Mouse (Mus musculus): ENCODE data around the gene Parp16.
"Not testable (repeated sequence)": the region's sequence is repeated elsewhere in the genome, so short reads cannot be mapped to it uniquely, and the experiment has no call there.

The Parp16 gene

DNA sequence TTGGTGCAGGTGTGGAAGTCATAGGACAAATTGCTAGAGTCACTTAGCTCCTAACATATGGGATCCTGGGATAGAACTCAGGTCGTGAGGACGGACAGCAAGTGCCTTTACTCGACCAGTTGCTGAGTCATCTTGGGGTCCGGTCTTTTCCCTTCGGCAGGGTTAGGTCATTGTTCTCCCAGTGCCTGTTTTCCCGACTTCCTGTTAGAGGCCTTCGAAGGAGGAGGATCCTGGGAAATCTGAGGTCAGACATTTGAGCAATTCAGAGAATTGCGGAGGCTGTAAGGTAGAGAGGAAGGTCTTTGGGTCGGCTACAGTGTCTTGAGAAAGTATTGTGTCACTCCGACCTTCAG is 19.2 kb downstream of the Parp16 start:
- DNase-seq, result no peak

DNA sequence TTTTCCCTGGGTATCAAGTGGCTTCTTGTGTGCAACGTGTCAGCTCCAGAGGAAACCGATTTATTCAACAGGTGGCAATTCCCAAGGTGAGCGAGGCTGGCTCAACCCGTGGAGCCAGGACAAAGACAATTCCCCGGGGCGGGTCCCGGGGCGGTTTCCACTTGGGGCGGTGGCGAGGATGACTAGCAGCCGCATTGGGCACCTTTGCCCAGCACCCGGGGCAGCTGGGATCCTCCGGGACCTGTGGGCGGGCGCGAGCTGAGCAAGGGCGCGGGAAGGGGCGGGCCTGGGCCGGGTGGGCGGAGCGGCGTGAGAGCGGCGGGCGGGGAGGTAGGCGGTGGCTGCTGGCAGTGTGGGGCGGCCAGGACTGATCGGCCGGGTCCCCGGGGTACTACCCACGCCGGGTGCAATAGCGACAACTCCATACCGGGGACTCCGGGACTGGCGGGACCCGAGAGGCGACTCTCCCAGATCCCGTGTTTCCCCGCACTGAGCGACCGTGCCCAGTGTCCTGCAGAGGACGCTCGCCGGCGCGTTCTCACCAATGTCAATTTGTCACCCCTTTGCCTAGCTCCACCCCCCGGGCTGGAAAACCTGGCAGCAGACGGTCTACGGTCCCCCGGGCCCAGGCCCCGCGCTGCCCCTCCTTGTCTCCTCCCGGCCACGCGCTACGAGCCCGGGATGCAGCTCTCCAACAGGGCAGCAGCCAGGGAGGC is 19.8 kb downstream of the Parp16 start:
- DNase-seq, result peak; percentile 86

DNA sequence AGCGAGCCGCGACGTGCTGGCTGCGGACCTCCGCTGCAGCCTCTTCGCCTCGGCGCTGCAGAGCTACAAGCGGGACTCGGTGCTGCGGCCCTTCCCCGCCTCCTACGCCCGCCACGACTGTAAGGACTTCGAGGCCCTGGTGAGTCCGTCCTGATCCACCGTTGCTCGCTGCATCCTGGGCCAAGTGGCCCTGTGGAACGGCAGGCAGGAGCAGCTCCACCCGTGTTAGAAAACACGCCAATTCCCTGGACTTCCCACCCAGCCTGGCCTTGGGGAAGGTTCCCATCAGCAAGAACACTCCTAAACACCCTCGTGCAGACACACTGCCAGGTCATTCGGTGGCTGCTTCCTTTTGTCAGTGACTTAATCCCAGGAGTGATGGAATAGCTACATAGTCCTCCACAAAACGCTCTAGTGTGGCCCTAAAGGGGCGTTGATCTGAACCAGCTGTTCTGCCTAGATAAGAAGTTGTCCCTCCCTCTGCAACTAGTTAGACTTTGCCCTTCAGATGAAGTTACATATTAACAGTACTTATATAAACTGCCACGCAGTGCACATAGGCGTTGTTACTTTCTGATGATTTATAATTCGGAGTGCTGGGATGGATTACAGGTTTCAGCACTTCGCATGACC is 20.5 kb downstream of the Parp16 start:
- DNase-seq, result no peak

DNA sequence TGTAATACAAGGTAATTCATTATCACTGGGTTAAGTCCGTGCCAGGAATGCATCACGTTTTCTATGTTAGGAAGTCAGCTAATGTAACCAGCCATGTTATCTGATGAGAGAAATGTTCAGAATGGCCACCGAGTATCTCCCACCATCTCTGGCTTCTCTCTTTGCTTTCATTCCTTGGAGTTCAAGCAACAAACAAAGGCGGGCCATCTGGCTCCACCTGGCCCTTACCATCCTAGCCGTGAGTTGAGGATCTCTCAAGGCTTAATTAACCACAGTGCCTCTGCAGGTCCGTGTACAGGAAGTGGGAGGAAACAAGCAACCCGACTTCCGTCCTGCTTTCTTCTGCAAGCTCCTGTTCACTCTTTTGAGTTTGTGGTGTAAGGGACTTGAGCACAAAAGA is 21.8 kb downstream of the Parp16 start:
- DNase-seq, result peak; percentile 65

DNA sequence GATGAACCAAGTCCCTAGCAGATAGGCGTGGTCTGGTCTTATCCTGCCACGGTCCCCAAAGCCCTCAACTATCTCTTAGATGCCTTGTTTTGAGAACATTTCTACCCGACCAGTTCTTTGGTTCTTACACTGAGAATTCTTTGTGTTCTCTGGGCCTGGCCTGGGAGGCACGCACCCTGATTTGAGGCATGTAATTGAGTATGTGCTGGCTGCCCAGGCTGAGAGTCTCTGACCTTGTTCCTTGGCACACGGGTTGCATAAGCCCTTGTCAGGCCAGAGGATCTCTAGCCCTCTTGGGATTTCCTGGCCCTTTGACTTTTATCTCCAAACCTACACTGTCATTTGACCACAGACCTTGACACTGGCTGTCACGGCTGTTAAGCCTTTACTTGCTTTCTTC is 22.5 kb downstream of the Parp16 start:
- DNase-seq, result no peak

DNA sequence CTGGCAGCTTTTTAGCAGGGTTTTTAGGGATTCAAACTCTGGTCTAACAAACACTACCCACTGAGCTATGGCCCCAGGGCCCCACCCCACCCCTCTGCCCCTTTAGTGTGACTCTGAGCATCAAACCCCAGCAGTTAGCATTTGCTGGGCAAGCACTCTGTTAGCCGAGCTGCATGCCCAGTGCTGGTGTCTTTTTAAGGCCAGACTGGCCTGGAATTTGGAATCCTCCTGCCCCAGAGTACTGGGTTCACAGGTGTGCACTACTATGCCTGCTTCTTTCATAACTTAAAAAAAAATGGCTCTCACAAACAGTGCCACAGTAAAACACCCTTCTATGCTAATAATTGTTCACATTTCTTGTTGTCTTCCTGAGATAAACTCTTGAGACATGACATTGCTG is 23.8 kb downstream of the Parp16 start:
- no peak for DNase-seq

DNA sequence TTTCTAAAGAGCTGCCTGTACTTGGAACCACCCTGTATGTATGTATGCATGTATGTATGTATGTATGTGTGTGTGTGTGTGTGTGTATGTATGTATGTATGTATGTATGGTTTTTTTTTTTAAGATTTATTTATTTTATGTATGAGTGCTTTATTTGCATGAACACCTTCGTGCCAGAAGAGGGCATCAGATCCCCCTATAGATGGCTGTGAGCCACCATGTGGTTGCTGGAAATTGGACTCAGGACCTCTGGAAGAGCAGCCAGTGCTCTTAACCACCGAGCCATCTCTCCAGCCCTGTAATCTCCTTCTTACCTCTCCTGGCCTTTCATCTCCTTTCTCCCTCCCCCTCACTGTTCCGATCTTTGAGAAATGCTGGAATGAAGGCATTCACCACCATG is 25.2 kb downstream of the Parp16 start:
- not testable (repeated sequence) for DNase-seq

DNA sequence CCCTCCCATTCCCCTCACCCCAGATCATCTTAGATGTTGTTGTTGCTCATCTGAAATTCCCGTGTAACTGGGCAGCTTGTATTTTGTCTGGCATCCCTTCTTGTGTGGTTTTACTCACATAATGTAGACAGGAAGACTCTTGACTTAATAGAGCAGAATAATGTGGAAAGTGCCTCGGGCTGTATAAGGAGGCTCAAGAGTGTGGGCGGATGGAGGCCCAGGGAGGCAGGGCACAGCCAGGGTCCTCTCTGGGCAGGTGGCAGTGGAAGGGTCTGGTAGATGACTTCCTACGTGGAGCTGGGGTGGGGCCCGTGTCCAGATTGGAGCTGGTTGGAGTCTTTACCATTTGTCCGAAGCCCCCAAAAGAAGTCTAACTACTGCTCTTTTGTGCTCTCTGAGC is 28.8 kb downstream of the Parp16 start:
- DNase-seq, result no peak

DNA sequence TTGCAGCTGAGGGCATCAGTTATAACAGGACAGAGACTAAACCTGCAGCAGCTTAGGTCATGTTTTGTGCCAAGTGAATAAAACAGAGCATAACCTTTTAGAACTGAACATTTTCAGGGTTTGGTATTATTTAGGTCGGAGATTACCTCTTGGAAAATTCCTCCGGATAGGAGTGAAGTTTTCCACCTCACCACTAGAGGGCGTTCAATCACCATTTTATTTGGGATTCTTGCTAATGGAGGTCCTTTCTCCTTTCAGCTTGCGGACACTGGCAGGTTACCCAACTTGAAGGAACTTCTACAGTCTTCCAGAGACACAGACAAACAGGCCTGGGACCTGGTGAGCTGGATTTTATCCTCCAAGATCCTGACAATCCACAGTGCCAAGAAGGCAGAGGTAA is 30.6 kb downstream of the Parp16 start:
- peak; percentile 33 for DNase-seq

DNA sequence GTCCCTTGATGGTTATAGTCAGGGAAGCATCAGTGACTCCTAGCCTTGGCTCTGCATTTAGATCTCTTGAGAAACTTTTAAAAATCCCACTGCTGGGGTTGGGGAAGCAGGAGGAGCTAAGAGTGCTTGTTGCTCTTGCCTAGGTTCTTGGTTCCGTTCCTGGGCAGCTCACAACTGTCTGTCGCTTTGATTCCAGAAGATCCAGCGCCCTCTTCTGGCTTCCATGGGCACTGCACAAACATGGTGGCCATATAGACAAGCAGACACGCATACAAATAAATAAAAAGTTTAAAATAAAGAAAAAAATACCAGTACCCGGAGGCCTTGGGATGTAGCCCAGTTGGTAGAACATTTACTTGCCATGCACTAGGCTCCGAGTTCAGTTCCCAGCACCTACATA is 35.1 kb downstream of the Parp16 start:
- DNase-seq, result no peak

DNA sequence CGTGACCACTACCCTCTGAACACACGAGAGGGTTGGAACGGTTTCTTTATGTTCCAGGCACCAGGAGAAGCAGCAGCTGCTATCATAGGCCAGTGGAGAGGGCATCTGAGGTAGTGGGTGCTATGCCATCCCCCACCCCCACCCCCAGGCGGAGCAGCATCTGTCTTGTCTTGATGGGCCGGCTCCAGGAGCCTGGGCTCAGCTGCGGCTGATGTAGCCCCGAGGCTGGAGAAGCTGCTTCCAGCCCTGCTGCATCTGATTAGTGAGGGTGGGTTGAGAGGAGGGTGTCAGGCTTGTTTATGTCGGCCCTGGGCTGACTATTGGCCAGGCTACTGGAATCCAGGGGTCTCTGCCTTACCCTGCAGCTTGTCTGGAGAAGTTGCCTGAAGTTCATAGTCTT is 36.1 kb downstream of the Parp16 start:
- DNase-seq, result no peak

DNA sequence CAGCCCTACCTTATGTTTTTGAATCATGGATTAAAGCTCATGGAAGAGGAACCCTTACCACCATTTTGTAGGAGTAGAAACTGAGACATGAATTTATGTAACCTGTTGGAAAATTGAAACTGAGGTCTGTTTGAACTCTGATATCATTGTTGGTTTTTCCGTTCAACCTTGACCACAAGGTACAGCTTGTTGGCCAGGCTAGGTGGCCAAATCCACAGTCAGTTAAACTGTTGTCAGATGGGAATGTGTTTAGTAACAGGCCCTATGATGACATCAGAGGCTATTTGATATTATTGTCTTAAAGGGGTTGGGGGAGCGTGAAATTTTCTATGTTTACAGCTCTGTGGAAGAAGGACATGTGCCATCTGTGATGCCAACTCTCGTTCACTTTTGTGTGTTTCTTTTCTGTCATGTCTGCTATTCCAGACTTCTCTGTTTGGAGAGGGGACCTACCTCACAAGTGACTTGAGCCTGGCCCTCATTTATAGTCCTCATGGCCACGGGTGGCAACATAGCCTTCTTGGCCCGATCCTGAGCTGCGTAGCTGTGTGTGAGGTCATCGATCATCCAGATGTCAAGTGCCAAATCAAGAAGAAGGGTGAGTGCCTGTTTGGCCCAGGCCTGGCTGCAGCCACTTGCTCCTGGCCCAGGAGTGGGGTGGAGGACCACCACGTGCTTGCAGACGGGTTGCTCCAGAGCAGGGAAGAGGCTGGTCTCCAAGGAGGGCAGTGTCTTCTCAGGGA is 38.3 kb downstream of the Parp16 start:
- DNase-seq, result no peak

DNA sequence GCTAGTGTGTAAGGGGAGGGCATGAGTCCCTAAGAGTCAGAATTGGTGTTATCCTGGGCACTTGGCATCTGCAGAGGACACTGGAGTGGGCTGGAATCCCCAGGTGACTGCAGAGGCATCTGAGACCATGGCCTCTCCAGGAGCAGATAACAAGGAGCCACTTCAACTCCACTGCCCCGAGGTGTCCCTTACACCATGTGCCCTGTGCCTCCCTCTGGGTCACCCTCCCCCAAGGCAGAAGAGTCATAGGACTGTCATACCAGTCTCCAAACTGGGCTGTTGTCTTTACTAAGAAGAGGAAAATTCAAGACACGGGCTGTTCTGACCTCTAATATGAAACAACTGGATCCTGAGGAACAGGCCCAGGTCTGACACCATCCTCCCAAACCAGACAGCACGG is 39.6 kb downstream of the Parp16 start:
- no peak for DNase-seq

DNA sequence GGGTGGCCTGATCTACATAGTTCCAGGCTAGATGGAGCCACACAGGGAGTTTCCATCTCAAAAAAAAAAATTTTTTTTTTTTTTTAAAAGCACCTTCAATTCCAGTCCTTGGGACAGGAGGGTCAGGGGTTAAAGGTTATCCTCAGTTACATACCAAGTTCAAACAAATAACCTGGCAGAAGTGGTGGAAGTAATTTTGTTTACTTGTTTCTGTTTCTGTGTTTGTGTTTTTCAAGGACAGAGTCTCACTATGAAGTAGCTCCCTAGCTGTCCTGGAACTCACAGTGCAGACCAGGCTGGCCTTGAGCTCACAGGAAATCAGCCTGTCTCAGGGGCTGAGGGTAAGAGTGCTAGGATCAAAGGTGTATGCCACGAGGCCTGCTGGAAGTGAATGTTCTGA is 40.4 kb downstream of the Parp16 start:
- DNase-seq, result no peak

DNA sequence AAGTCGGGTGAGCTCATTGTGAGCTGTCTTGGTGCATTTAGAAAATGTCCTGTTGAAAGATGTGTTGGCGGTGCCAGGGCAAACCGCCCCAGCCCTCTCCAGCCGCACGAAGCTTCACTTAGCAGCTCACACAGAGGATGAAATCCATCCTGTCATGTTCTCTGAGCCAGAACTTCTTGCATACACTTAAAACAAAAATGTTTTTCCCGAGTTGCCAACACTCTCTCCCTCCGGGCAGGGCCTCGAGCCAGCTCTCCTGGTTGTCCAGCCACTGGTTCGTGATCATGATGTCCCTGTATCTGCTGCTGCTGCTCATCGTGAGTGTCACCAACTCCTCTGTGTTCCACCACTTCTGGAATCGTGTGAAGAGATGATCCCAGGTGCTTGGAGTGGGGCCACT is 42.5 kb downstream of the Parp16 start:
- no peak for DNase-seq

DNA sequence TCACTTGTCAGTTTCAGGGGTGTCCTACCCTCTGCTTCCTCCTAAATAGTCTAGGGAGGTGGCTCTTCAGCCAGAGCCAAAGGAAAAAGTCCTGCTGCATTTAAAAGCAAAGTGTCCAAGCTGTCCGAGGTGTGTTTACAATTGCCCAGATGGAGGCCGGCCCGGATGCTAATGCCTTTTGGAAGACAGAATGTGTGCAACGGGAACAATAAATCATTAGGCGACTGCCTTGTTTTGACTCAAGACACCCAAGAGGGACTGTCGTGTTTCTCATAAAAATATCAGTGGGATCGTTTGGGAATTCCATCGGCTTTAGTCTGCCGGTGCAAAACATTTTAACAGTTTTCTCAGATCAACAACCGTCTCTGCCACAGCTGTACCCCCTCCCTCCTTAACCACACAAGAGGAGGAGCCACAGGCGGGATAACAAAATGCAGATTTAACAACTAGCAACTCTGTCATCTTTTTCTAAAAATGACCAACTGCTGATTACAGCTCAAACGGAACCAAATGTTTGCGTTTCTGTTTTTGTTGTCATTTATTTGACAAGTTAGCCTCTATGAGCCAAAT is 43.1 kb downstream of the Parp16 start:
- DNase-seq, result peak; percentile 41

DNA sequence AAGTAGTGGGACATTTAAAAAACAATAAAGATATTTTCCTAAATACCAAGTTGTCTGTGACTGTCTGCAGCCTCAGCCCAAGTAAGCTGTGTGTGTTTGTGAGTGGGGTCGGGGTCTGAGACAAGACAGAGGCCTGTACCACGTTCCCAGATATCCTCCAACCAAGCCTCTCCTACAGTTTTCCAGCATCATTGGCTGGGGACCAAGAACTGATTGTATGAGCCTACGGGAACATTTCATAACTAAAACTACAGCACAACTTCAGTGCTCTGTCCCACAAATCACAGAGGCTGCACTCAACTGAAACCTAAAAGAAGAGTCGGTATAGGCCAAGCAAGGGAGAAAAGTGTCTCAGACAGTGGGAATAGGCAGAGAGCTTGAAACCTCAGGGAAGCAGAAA is 44.0 kb downstream of the Parp16 start:
- DNase-seq, result no peak

DNA sequence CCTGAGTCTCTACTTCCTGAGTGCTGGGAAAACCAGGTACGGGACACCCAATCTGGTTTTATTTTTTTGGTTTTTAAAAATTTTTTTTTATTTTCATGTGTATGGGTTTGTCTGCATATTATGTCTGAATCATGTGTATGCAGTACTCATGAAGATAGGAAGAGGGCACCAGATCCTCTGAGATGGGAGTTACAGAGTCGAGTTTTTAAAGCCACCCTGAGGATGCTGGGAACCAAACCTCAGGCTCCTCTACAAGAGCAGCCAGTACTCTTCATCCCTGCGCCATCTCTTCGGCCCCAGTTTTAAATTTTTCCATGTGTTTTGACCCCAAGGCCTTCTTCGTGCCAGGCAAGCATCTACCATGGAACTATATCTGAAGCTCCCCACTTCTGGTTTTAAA is 44.6 kb downstream of the Parp16 start:
- no peak for DNase-seq

DNA sequence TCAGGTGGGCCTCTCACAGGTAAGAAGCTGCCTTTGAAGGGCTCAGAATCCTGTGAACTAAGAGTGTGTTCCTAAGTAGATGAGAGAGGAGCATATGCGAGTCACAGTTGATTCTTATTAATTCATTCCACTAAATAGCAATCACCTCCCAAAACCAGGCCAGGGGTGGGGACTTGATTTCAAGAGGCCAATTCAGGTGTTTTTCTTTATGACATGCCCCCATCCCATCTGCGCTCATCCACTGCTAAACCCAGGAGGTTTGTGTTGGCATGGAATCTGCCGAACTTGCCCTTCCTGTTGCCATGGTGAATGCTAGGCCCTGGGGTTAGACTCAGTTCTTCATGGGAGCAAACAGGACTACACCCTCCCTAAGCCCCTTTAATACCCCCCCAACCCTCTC is 45.4 kb downstream of the Parp16 start:
- DNase-seq, result no peak

DNA sequence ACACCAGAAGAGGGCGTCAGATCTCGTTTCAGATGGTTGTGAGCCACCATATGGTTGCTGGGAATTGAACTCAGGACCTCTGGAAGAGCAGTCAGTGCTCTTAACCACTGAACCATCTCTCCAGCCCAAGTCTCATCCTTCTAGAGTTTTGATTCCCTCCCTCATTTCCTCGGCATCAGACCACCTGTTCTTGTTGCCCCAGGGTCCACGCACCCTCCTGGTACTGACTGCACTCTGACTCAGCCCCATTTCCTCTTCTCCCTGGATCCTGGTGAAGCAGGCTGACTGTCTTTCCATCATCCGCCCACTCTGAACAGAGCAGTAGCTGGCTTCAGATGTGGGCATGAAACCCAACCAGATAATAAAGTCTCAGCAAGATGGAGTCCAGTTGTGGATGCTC is 46.8 kb downstream of the Parp16 start:
- no peak for DNase-seq

DNA sequence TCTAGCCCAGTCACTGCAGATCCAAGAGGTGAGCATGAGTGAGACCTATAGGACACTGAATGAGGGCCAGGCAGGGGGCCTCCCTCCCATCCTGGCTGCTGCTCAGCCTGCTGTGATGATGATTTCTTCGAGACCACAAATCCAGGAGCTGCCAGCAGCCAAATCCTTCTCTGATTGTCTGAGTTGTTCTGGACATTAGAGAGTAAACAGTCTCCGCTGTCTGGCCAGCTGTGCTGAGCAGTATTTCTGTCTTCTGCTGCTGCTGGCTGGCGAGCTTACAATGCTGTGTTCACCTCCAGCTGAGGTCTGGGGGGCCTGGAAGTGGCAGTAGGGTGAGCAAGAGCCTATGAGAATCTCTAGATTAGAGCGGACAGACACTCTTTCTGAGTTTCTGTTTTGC is 48.1 kb downstream of the Parp16 start:
- no peak for DNase-seq

DNA sequence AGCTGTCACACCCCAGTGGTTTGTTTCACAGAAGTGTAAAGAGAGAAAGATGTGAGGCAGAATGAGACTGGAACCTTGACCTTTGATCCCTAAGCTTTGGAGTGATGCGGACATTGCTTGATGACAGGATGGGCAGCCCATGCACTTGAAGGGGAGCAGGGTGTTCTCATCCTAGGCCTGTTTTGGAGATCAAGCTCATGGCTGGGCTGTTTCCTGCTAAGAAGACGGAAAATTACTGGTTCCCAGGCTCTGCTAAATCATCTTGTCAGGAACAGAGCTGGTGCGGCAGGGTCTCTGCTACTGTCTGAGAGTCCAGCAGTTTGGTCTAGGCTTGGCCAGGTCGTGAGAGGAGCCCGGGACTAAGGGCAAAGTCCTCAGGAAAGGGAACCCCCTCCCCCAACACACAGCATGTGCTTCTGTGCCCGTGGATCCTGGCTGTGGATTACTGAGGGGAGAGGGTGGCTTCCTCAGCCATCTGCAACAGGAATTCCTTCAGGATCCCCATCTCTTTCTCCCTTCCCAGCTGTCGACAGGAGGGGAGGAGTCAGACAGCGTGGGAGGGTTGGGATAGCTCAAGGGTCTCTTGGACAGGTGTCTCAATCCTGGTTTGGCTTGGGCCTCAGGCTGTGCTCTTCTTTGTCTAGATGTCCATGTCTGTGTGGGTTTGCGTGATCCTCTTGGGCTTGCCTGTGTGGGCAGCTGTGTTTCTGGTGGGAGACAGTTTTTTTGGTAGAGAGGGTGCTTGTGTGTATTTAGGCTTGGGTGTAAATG is 49.1 kb downstream of the Parp16 start:
- no peak for DNase-seq

All from thymus, postnatal 25 days (tissue).